Mouse (Mus musculus): ENCODE measurements around the gene Gm7951. TPM values are rescaled to one million over a fixed set of nuclear protein-coding genes. Genes with fewer than 3 reads are reported as not detected.
"Not testable (repeated sequence)": the region's sequence is repeated elsewhere in the genome, so short reads cannot be mapped to it uniquely, and the experiment has no call there.

Gene Gm7951
- polyA plus RNA-seq (2015; fragmentation: Nextera tagmentation; extraction: Ambion mirVana): not detected in 2 replicates

DNA sequence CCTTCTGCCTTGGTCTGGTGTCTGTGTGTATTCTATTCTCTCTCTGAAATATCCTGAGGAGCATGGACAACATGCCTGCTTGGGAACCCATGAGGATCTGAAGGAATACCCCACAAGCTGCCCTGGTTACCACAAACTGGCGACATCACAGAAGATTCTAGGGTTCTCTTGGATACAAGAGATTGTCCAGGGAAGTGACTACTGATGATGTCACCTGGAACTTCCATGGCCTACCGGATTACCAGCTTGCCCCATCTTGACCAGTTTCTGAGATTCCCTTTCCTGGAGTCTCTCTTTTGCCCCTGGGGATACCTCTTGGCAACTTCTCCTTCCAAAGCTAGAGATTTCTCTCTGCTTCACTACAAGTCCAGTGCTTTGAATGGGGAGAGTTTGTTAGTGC lies at the start of gene Gm7951:
TSS of gene Gm7951 (minus strand) at position 101 of the 400 bp plus-strand sequence.
- not testable (repeated sequence) for DNase-seq (ENCODE audit: low spot score); H3K36me3 ChIP-seq (ENCODE audit: control insufficient read depth, insufficient read depth, low read length); ATAC-seq (ENCODE audit: low FRiP score, low TSS enrichment); H3K9ac ChIP-seq (ENCODE audit: low read length); H3K27me3 ChIP-seq (ENCODE audit: control insufficient read depth, insufficient read depth, low read length); H3K4me2 ChIP-seq (replicated peaks; ENCODE audit: low read depth); H3K4me3 ChIP-seq (ENCODE audit: low read depth, low read length); H3K27ac ChIP-seq (replicated peaks); H3K9me3 ChIP-seq (ENCODE audit: control insufficient read depth, low read length); H3K4me1 ChIP-seq (replicated peaks; ENCODE audit: control insufficient read depth, insufficient read depth)
- no CpG with 5 or more reads among the region's 2 CpGs for WGBS

- H3K36me3 ChIP-seq (ENCODE audit: control insufficient read depth, insufficient read depth, low read length); DNase-seq (ENCODE audit: low spot score); H3K27me3 ChIP-seq (ENCODE audit: control insufficient read depth, insufficient read depth, low read length); ATAC-seq (ENCODE audit: low FRiP score, low TSS enrichment); H3K9ac ChIP-seq (ENCODE audit: low read length); H3K27ac ChIP-seq (replicated peaks); H3K9me3 ChIP-seq (ENCODE audit: control insufficient read depth, low read length); H3K4me3 ChIP-seq (ENCODE audit: low read depth, low read length); H3K4me1 ChIP-seq (replicated peaks; ENCODE audit: control insufficient read depth, insufficient read depth); H3K4me2 ChIP-seq (replicated peaks; ENCODE audit: low read depth): not testable (repeated sequence)
- WGBS: 100% methylated on average over 1 of the region's 2 CpGs
Observed at GRCm38 (mm10) chr14:42162522-42162921, 45.4 kb upstream of the Gm7951 start, which contains the start of gene Gm17027. Gene Gm17027 (minus strand): TSS chr14:42162622.

GRCm38 (mm10) chr14:42134571-42134970 lies 17.4 kb upstream of the Gm7951 start:
- not testable (repeated sequence) for DNase-seq (ENCODE audit: low spot score); H3K9me3 ChIP-seq (ENCODE audit: control insufficient read depth, low read length)
- WGBS: 78% methylated on average over 6 of the region's 8 CpGs

GRCm38 (mm10) chr14:42133806-42134205 lies 16.6 kb upstream of the Gm7951 start:
- not testable (repeated sequence) for H3K4me1 ChIP-seq (replicated peaks; ENCODE audit: control insufficient read depth, insufficient read depth); H3K27me3 ChIP-seq (ENCODE audit: control insufficient read depth, insufficient read depth, low read length); ATAC-seq (ENCODE audit: low FRiP score, low TSS enrichment); H3K27ac ChIP-seq (replicated peaks); H3K9ac ChIP-seq (ENCODE audit: low read length); H3K36me3 ChIP-seq (ENCODE audit: control insufficient read depth, insufficient read depth, low read length); H3K9me3 ChIP-seq (ENCODE audit: control insufficient read depth, low read length); H3K4me2 ChIP-seq (replicated peaks; ENCODE audit: low read depth); DNase-seq (ENCODE audit: low spot score); H3K4me3 ChIP-seq (ENCODE audit: low read depth, low read length)
- WGBS: 50% methylated on average over 9 of the region's 14 CpGs

More at GRCm38 (mm10) chr14:42134571-42134970, 17.4 kb upstream of the Gm7951 start:
- not testable (repeated sequence) for H3K4me2 ChIP-seq (replicated peaks; ENCODE audit: low read depth); H3K27me3 ChIP-seq (ENCODE audit: control insufficient read depth, insufficient read depth, low read length); ATAC-seq (ENCODE audit: low FRiP score, low TSS enrichment); H3K9ac ChIP-seq (ENCODE audit: low read length); H3K4me3 ChIP-seq (ENCODE audit: low read depth, low read length); H3K36me3 ChIP-seq (ENCODE audit: control insufficient read depth, insufficient read depth, low read length); H3K4me1 ChIP-seq (replicated peaks; ENCODE audit: control insufficient read depth, insufficient read depth); H3K27ac ChIP-seq (replicated peaks)

Other genes starting within 250 kb of the Gm7951 start
- gene Gm7980, start 210.1 kb downstream of the Gm7951 start, polyA plus RNA-seq (2015; fragmentation: Nextera tagmentation; extraction: Ambion mirVana): not detected in 2 replicates
- gene 1700049E17Rik1, start 192.4 kb downstream of the Gm7951 start, polyA plus RNA-seq (2015; fragmentation: Nextera tagmentation; extraction: Ambion mirVana): not detected in 2 replicates
- gene 1700024B05Rik, start 173.4 kb downstream of the Gm7951 start, polyA plus RNA-seq (2015; fragmentation: Nextera tagmentation; extraction: Ambion mirVana): not detected in 2 replicates
- gene Gm6401, start 149.4 kb downstream of the Gm7951 start, polyA plus RNA-seq (2015; fragmentation: Nextera tagmentation; extraction: Ambion mirVana): not detected in 2 replicates
- not detected in 2 replicates for gene Gm3543, start 134.0 kb downstream of the Gm7951 start, polyA plus RNA-seq (2015; fragmentation: Nextera tagmentation; extraction: Ambion mirVana)
- not detected in 2 replicates for gene Gm17027, start 45.3 kb upstream of the Gm7951 start, polyA plus RNA-seq (2015; fragmentation: Nextera tagmentation; extraction: Ambion mirVana)
- gene Gm3573, start 73.4 kb upstream of the Gm7951 start, polyA plus RNA-seq (2015; fragmentation: Nextera tagmentation; extraction: Ambion mirVana): not detected in 2 replicates
- gene Gm17026, start 142.7 kb upstream of the Gm7951 start, polyA plus RNA-seq (2015; fragmentation: Nextera tagmentation; extraction: Ambion mirVana): not detected in 2 replicates
- gene Gm9611, start 180.0 kb upstream of the Gm7951 start, polyA plus RNA-seq (2015; fragmentation: Nextera tagmentation; extraction: Ambion mirVana): not detected in 2 replicates
- gene Gm7995, start 192.8 kb upstream of the Gm7951 start, polyA plus RNA-seq (2015; fragmentation: Nextera tagmentation; extraction: Ambion mirVana): not detected in 2 replicates

Measured in stomach, postnatal 0 days (tissue).